Comparison of ENCODE assay signal across 9 mouse cellular contexts in genomic region chr6:17087485-17087884, GRCm38 (mm10). TPM values are rescaled to one million over a fixed set of nuclear protein-coding genes. Genes with fewer than 3 reads are reported as not detected.
DNase-seq lines count a peak whose midpoint lies in the region; ATAC-seq and TF ChIP-seq lines count a peak whose summit lies in the region.
"Had no signal": no experiment of that assay in that cellular context is flagged by ENCODE, and none has a peak within 500 bp of the region (broad histone marks: within the 10 kb centered on the region; RNA-seq: fewer than 3 reads in every experiment).

No protein-coding gene starts in this region.

- H3K27me3 ChIP-seq in hindbrain, postnatal 0 days (ENCODE audit: insufficient read depth, low read length), result no peaks in the 10 kb centered on the region
- H3K27me3 ChIP-seq in testis, adult 2 months (ENCODE audit: control insufficient read depth, insufficient read depth, low read length), result no peaks in the 10 kb centered on the region

- no peak for TF ChIP-seq POLR2A in testis, adult 2 months (IDR thresholded peaks at IDR 0.05; ENCODE audit: control insufficient read depth, low read depth, low read length)

- H3K9ac ChIP-seq in hindbrain, postnatal 0 days (replicated peaks; ENCODE audit: low read length), result no peak overlapping the region

- peak; percentile 8 for DNase-seq in cerebellum, adult 9-10 months
- DNase-seq in cerebellum, adult 11 months, result no peak
- DNase-seq in R1 (ENCODE audit: low read depth, low spot score), result peak; percentile 51
- DNase-seq in embryo, embryonic 10 days (ENCODE audit: low spot score), result peak; percentile 84
- peak; percentile 74 for DNase-seq in hindbrain, postnatal 0 days (ENCODE audit: low spot score)
- DNase-seq in left cerebral cortex, postnatal 14 days (ENCODE audit: low spot score in 2 of 2), result peak; percentile 68 to 79
- peak; percentile 88 for DNase-seq in naive thymus-derived CD4-positive, alpha-beta T cell, adult 2 months (ENCODE audit: low read depth)

- H3K36me3 ChIP-seq in hindbrain, postnatal 0 days (ENCODE audit: insufficient read depth, low read length), result no peaks in the 10 kb centered on the region
- H3K36me3 ChIP-seq in testis, adult 2 months (ENCODE audit: control insufficient read depth, insufficient read depth, low read length), result no peaks in the 10 kb centered on the region
- H3K36me3 ChIP-seq: G1E had no signal

- intact Hi-C loops in left cerebral cortex, postnatal 14 days (cut with DNase I), result loop anchor here (1.0 kb wide), 1 partner anchor 60 kb away; no protein-coding TSS in a partner anchor

- H3K4me3 ChIP-seq in hindbrain, postnatal 0 days (ENCODE audit: low read length), result no peak overlapping the region
- no peak overlapping the region for H3K4me3 ChIP-seq in testis, adult 2 months (ENCODE audit: control insufficient read depth, low read depth, low read length)

- WGBS in hindbrain, postnatal 0 days, result 71% methylated on average over 6 of the region's 6 CpGs

- no peaks in the 10 kb centered on the region for H3K9me3 ChIP-seq in hindbrain, postnatal 0 days (ENCODE audit: low read length)
- H3K9me3 ChIP-seq: G1E had no signal

- peak; percentile 72 for TF ChIP-seq CTCF in hindbrain, postnatal 0 days (IDR thresholded peaks at IDR 0.05; ENCODE audit: low read depth)
- TF ChIP-seq CTCF in testis, adult 2 months (IDR thresholded peaks at IDR 0.05; ENCODE audit: control insufficient read depth, insufficient read depth, insufficient replicate concordance, low read depth, low read length), result peak; percentile 34; the same call in 1 of the 2 replicates

- no peak for ATAC-seq in hindbrain, postnatal 0 days

- no peak overlapping the region for H3K4me2 ChIP-seq in hindbrain, postnatal 0 days (ENCODE audit: low read depth, low read length)

- H3K27ac ChIP-seq in hindbrain, postnatal 0 days, result no peak overlapping the region
- H3K27ac ChIP-seq in testis, adult 2 months (ENCODE audit: control insufficient read depth, insufficient read depth, low read depth, low read length), result no peak overlapping the region

- H3K4me1 ChIP-seq in hindbrain, postnatal 0 days (ENCODE audit: insufficient read depth, low read length), result no peaks in the 10 kb centered on the region
- no peaks in the 10 kb centered on the region for H3K4me1 ChIP-seq in testis, adult 2 months (ENCODE audit: control insufficient read depth, insufficient read depth, low read length)

RNA-seq across cellular contexts. Expression of gene Tes, which starts 22.5 kb away (rescaled TPM):
- 31.3 and 42.4 TPM in 2 replicates for total RNA-seq in hindbrain, postnatal 0 days (2014; rRNA removed)
- polyA plus RNA-seq in hindbrain, postnatal 0 days (2015; fragmentation: Nextera tagmentation; extraction: Ambion mirVana), result 23.5 and 26.0 TPM in 2 replicates
- total RNA-seq in left cerebral cortex, postnatal 14 days (2021), result 1 to 10 TPM; 4.3 to 4.4 TPM
- 59.7 and 60.4 TPM in 2 replicates for polyA plus RNA-seq in testis, adult 2 months (2012; rRNA removed)
- polyA plus RNA-seq: G1E had no signal
